ENCODE assay signal across 8 mouse cellular contexts in the genomic region with DNA sequence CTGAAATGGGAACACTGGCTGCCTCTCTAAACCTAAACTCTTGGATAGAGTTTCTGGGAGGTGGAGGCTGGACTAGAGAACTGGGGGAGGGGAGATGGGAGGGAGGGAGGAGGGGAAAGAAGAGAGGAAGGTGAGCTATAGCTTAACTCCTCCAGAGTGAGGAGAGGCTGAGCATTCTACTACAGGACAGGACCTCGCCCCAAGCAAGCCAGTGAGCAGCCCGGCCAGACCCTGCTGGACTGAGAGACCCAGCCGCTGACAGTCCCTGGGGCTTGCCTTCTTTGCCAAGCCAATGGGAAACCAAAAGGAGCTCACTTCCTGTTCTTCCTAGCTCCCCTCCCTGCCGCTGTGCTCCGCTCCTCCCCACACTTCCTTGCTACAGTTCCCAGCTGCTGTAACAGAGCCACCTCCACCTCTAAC. TPM values are rescaled to one million over a fixed set of nuclear protein-coding genes. Genes with fewer than 3 reads are reported as not detected.
DNase-seq lines count a peak whose midpoint lies in the region; ATAC-seq and TF ChIP-seq lines count a peak whose summit lies in the region.

No protein-coding gene starts in this region.

- H3K27me3 ChIP-seq in embryonic facial prominence, embryonic 11.5 days (ENCODE audit: control insufficient read depth, insufficient read depth, low read length), result no peaks in the 10 kb centered on the region
- no peaks in the 10 kb centered on the region for H3K27me3 ChIP-seq in intestine, embryonic 16.5 days (replicated peaks; ENCODE audit: control insufficient read depth, insufficient read depth, low read length)

- no peak overlapping the region for H3K27ac ChIP-seq in embryonic facial prominence, embryonic 11.5 days (replicated peaks; ENCODE audit: low read depth, low read length)
- H3K27ac ChIP-seq in intestine, embryonic 16.5 days (ENCODE audit: low read length), result 0 out of 2 replicates have a peak overlapping the region, but pooled peaks have one; percentile 9

- H3K4me3 ChIP-seq in embryonic facial prominence, embryonic 11.5 days (ENCODE audit: low read depth, low read length), result no peak overlapping the region
- H3K4me3 ChIP-seq in intestine, embryonic 16.5 days (ENCODE audit: low read length), result peak overlapping the region; percentile 15; the same call in 1 of the 2 replicates
- peak overlapping the region; percentile 47 for H3K4me3 ChIP-seq in lung, adult 2 months (replicated peaks; ENCODE audit: extremely low read depth, low read depth, low read length)

- peaks cover 2% of the 10 kb centered on the region; the same call in 1 of the 2 replicates for H3K4me1 ChIP-seq in embryonic facial prominence, embryonic 11.5 days (ENCODE audit: control insufficient read depth, insufficient read depth, low read length)
- H3K4me1 ChIP-seq in intestine, embryonic 16.5 days (ENCODE audit: control insufficient read depth, insufficient read depth, low read length), result peaks cover 5% of the 10 kb centered on the region; the same call in 1 of the 2 replicates
- H3K4me1 ChIP-seq in lung, adult 2 months (ENCODE audit: control insufficient read depth, insufficient read depth, low read length), result peaks cover 2% of the 10 kb centered on the region; the same call in 1 of the 2 replicates

- 22% methylated on average over 5 of the region's 5 CpGs for WGBS in embryonic facial prominence, embryonic 11.5 days
- WGBS in intestine, embryonic 16.5 days, result 15% methylated on average over 5 of the region's 5 CpGs
- WGBS in lung, adult 2 months, result 19% methylated on average over 5 of the region's 5 CpGs

- H3K36me3 ChIP-seq in embryonic facial prominence, embryonic 11.5 days (replicated peaks; ENCODE audit: control insufficient read depth, insufficient read depth, low read depth, low read length), result no peaks in the 10 kb centered on the region
- no peaks in the 10 kb centered on the region for H3K36me3 ChIP-seq in intestine, embryonic 16.5 days (ENCODE audit: control insufficient read depth, insufficient read depth, low read length)

- no peak for TF ChIP-seq CTCF in lung, adult 2 months (IDR thresholded peaks at IDR 0.05; ENCODE audit: insufficient read depth, low read length)

- TF ChIP-seq POLR2A in lung, adult 2 months (IDR thresholded peaks at IDR 0.05; ENCODE audit: borderline replicate concordance, extremely low read depth, low read depth, low read length), result 0 out of 2 replicates have a peak, but pooled peaks have one; percentile 12

- no peaks in the 10 kb centered on the region for H3K9me3 ChIP-seq in embryonic facial prominence, embryonic 11.5 days (replicated peaks; ENCODE audit: control insufficient read depth, low read length)
- H3K9me3 ChIP-seq in intestine, embryonic 16.5 days (ENCODE audit: control insufficient read depth, low read length), result no peaks in the 10 kb centered on the region

- ATAC-seq in embryonic facial prominence, embryonic 11.5 days (replicated peaks; ENCODE audit: insufficient number of reproducible peaks, low FRiP score, low TSS enrichment, low read depth), result no peak
- peak; percentile 69 for ATAC-seq in intestine, embryonic 16.5 days

- no peak overlapping the region; the same call in 1 of the 2 replicates for H3K9ac ChIP-seq in embryonic facial prominence, embryonic 11.5 days (replicated peaks; ENCODE audit: low read length)
- peak overlapping the region; percentile 35; the same call in 1 of the 2 replicates for H3K9ac ChIP-seq in intestine, embryonic 16.5 days (ENCODE audit: low read depth, low read length)

- DNase-seq in embryo, embryonic 10 days (ENCODE audit: low spot score), result peak; percentile 19
- no peak for DNase-seq in embryo, embryonic 9.5 days (ENCODE audit: extremely low spot score)
- DNase-seq in embryonic facial prominence, embryonic 11.5 days (ENCODE audit: low spot score), result peak; percentile 25
- peak; percentile 15 for DNase-seq in lung, adult 2 months
- no peak for DNase-seq in urinary bladder, postnatal 10 days (ENCODE audit: low spot score)
- no peak for DNase-seq in frontal cortex, postnatal 10 days (ENCODE audit: low spot score in 2 of 2)
- DNase-seq in testis, postnatal 14 days (ENCODE audit: low spot score), result no peak

- H3K4me2 ChIP-seq in embryonic facial prominence, embryonic 11.5 days (ENCODE audit: low read depth, low read length), result no peak overlapping the region
- peak overlapping the region; percentile 40 for H3K4me2 ChIP-seq in intestine, embryonic 16.5 days (ENCODE audit: low read depth, low read length)

RNA-seq across cellular contexts. Expression of a gene that starts 19.6 kb away (rescaled TPM):
- polyA plus RNA-seq in embryonic facial prominence, embryonic 11.5 days (2014; fragmentation: Nextera tagmentation; extraction: Ambion mirVana), result 4.0 and 4.8 TPM in 2 replicates
- 1.9 and 2.6 TPM in 2 replicates for polyA plus RNA-seq in intestine, embryonic 16.5 days (2015; fragmentation: Nextera tagmentation; extraction: Ambion mirVana)
- polyA plus RNA-seq in lung, adult 2 months (2012; rRNA removed), result 4.6 and 4.7 TPM in 2 replicates

RNA-seq across cellular contexts. Expression of a gene that starts 37.8 kb away (rescaled TPM):
- polyA plus RNA-seq in embryonic facial prominence, embryonic 11.5 days (2014; fragmentation: Nextera tagmentation; extraction: Ambion mirVana), result 84.7 and 88.7 TPM in 2 replicates
- polyA plus RNA-seq in intestine, embryonic 16.5 days (2015; fragmentation: Nextera tagmentation; extraction: Ambion mirVana), result 26.5 and 31.0 TPM in 2 replicates
- polyA plus RNA-seq in lung, adult 2 months (2012; rRNA removed), result 15.5 and 28.1 TPM in 2 replicates

RNA-seq across cellular contexts. Expression of a gene that starts 46.2 kb away (rescaled TPM):
- 6.9 and 8.3 TPM in 2 replicates for polyA plus RNA-seq in embryonic facial prominence, embryonic 11.5 days (2014; fragmentation: Nextera tagmentation; extraction: Ambion mirVana)
- 18.7 and 21.4 TPM in 2 replicates for polyA plus RNA-seq in intestine, embryonic 16.5 days (2015; fragmentation: Nextera tagmentation; extraction: Ambion mirVana)
- polyA plus RNA-seq in lung, adult 2 months (2012; rRNA removed), result 25.5 and 34.0 TPM in 2 replicates

RNA-seq across cellular contexts. Expression of a gene that starts 48.5 kb away (rescaled TPM):
- polyA plus RNA-seq in embryonic facial prominence, embryonic 11.5 days (2014; fragmentation: Nextera tagmentation; extraction: Ambion mirVana), result 9.7 and 12.6 TPM in 2 replicates
- 880 and 1,082 TPM in 2 replicates for polyA plus RNA-seq in intestine, embryonic 16.5 days (2015; fragmentation: Nextera tagmentation; extraction: Ambion mirVana)
- polyA plus RNA-seq in lung, adult 2 months (2012; rRNA removed), result 36.4 and 55.0 TPM in 2 replicates

Comparison
In these comparisons a context has a peak if more than half of its experiments do, and no peak if none do; other contexts are left out.
1. DNase-seq: peak in embryo, embryonic 10 days (single experiment), embryonic facial prominence, embryonic 11.5 days (single experiment) and lung, adult 2 months (single experiment); none in embryo, embryonic 9.5 days (single experiment), urinary bladder, postnatal 10 days (single experiment), frontal cortex, postnatal 10 days (0 of 2) and testis, postnatal 14 days (single experiment).